Mouse (Mus musculus): ENCODE results near the gene Slc38a4. TPM values are rescaled to one million over a fixed set of nuclear protein-coding genes. Genes with fewer than 3 reads are reported as not detected.

The Slc38a4 gene
- total and polyA plus RNA-seq, 2 experiments: 659 to 1,197 TPM

DNA sequence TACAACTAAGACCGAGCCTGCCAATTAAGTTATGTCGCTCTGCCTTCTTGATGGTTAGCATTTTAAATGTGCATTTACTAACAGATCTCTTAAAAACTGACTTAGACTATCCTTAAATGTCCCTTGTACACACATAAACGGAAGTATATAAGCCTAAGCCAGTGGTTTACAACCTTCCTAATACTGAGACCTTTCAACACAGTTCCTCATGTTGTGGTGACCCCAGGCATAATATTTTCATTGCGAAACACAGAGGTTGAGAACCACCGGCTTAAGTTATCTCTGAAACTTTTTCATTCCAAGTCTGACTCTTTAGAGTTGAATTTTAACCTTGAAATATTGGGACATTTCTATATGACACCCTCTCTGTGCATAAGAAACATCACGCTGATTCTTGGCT, 101.4 kb downstream of the Slc38a4 start:
- Histone ChIP-seq H3K27me3 (ENCODE audit: control insufficient read depth, insufficient read depth, low read length) (no peaks in the 10 kb centered on the region), H3K79me2 (ENCODE audit: control insufficient read depth, insufficient read depth, low read length) (no peaks in the 10 kb centered on the region), H3K9ac (ENCODE audit: low read depth, low read length) (no peak overlapping the region), H3K36me3 (ENCODE audit: control insufficient read depth, insufficient read depth, low read length) (no peaks in the 10 kb centered on the region), H3K4me1 (ENCODE audit: control insufficient read depth, insufficient read depth, low read length) (peaks cover 9% of the 10 kb centered on the region), H3K4me3 (ENCODE audit: insufficient read depth, low read depth, low read length) (no peak overlapping the region), H3K27ac (replicated peaks; ENCODE audit: insufficient read depth, low read depth, low read length) (no peak overlapping the region)
- DNase-seq (ENCODE audit: extremely low read depth, low read depth, low spot score): no peak
- 69% methylated on average over 6 of the region's 6 CpGs for WGBS
- TF ChIP-seq POLR2A (IDR thresholded peaks at IDR 0.05; ENCODE audit: extremely low read depth, insufficient read depth, low read length): no peak
- no peak for TF ChIP-seq CTCF (IDR thresholded peaks at IDR 0.05; ENCODE audit: low read depth, low read length)

DNA sequence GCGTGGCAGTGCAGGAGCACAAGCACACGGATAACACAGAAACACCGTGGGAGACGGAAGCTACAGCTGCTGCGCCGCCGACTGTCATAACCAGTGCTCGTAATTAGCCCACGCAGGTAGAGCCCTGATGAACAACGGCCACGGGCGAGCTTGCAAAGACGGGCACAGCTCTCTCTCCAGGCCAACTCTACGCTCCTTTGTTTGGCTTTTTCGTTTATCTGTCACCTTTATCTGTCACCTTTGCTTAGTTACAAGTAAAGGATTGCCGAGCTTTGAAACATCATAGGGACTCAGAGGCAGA, 101.9 kb downstream of the Slc38a4 start:
- TF ChIP-seq CTCF (IDR thresholded peaks at IDR 0.05; ENCODE audit: low read depth, low read length) (no peak), POLR2A (IDR thresholded peaks at IDR 0.05; ENCODE audit: extremely low read depth, insufficient read depth, low read length) (no peak)
- WGBS: 21% methylated on average over 16 of the region's 16 CpGs
- Histone ChIP-seq H3K4me1 (ENCODE audit: control insufficient read depth, insufficient read depth, low read length) (peaks cover 9% of the 10 kb centered on the region), H3K27me3 (ENCODE audit: control insufficient read depth, insufficient read depth, low read length) (no peaks in the 10 kb centered on the region), H3K9ac (ENCODE audit: low read depth, low read length) (no peak overlapping the region), H3K36me3 (ENCODE audit: control insufficient read depth, insufficient read depth, low read length) (no peaks in the 10 kb centered on the region), H3K4me3 (ENCODE audit: insufficient read depth, low read depth, low read length) (no peak overlapping the region), H3K79me2 (ENCODE audit: control insufficient read depth, insufficient read depth, low read length) (no peaks in the 10 kb centered on the region), H3K27ac (replicated peaks; ENCODE audit: insufficient read depth, low read depth, low read length) (no peak overlapping the region)
- no peak for DNase-seq (ENCODE audit: extremely low read depth, low read depth, low spot score)

DNA sequence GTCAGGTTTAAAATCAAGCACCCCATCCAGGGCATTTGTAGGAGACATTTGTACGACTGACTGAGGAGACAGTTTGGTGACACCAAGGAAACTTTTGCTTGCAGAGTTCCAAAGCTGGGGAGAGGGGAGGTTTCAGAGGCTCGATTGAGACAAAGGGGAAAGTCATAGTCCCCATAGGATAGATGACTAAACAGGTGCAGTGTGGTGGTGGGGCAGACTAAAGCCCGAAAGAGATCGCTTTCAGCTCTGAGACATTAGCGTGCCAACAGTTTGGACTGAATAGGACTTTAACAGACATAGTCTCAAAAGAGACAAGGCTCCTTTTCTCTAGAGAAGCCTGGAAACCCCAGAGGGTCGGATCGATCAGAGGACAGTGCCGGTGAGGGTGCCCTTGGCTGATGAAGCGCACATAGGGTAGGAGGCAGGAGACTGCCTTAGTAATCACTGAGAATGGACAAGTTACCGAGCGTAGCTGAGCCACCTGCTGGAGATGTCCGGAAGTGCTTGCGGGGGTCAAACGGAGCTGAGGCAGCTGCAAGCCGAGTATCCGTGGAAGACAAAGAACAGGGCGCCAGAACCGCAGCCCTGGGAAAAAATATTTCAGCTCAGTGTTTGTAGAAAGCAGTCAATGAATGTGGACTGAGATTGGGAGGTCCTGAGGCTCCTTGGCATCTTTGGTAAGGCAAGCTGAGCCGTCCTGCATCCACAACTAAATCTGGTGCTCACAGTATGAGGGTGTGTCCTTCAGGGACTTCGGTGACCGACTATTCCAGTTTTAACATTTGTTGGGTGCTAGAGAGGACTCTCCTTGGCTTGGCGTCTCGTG, 102.4 kb downstream of the Slc38a4 start:
- DNase-seq (ENCODE audit: extremely low read depth, low read depth, low spot score): peak; percentile 40
- WGBS: 20% methylated on average over 23 of the region's 23 CpGs
- no peak overlapping the region for H3K9ac ChIP-seq (ENCODE audit: low read depth, low read length)

DNA sequence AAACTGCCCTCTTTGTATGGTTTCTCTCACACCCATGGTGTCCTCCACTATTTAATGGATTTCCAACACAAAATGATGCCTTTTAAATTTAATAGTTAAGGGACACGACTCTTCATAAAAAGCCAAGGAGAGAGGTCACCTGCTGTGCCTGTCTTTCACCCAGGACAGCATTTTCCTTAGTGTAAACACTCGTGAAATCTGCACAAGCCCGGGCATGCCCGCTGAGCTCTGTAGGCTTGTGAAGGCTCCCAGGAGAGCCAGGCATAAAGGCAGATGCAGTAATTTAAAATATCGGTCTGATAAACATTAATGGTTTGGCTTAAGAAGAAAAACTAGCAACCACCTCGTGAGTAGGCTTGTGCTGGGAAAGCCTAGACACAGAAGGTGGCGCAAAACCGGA, 103.3 kb downstream of the Slc38a4 start:
- 79% methylated on average over 8 of the region's 8 CpGs for WGBS
- H3K27me3 ChIP-seq (ENCODE audit: control insufficient read depth, insufficient read depth, low read length): no peaks in the 10 kb centered on the region
- DNase-seq (ENCODE audit: extremely low read depth, low read depth, low spot score): no peak
- H3K27ac ChIP-seq (replicated peaks; ENCODE audit: insufficient read depth, low read depth, low read length): no peak overlapping the region
- no peak overlapping the region for H3K9ac ChIP-seq (ENCODE audit: low read depth, low read length)
- H3K4me3 ChIP-seq (ENCODE audit: insufficient read depth, low read depth, low read length): no peak overlapping the region
- TF ChIP-seq POLR2A (IDR thresholded peaks at IDR 0.05; ENCODE audit: extremely low read depth, insufficient read depth, low read length) (no peak), CTCF (IDR thresholded peaks at IDR 0.05; ENCODE audit: low read depth, low read length) (no peak)
- no peaks in the 10 kb centered on the region for H3K79me2 ChIP-seq (ENCODE audit: control insufficient read depth, insufficient read depth, low read length)
- no peaks in the 10 kb centered on the region for H3K36me3 ChIP-seq (ENCODE audit: control insufficient read depth, insufficient read depth, low read length)
- peaks cover 9% of the 10 kb centered on the region for H3K4me1 ChIP-seq (ENCODE audit: control insufficient read depth, insufficient read depth, low read length)

More for the DNA sequence above, 102.4 kb downstream of the Slc38a4 start:
- no peak overlapping the region for H3K4me3 ChIP-seq (ENCODE audit: insufficient read depth, low read depth, low read length)
- TF ChIP-seq CTCF (IDR thresholded peaks at IDR 0.05; ENCODE audit: low read depth, low read length): peak; percentile 88
- TF ChIP-seq POLR2A (IDR thresholded peaks at IDR 0.05; ENCODE audit: extremely low read depth, insufficient read depth, low read length): no peak
- no peaks in the 10 kb centered on the region for H3K27me3 ChIP-seq (ENCODE audit: control insufficient read depth, insufficient read depth, low read length)
- no peaks in the 10 kb centered on the region for H3K36me3 ChIP-seq (ENCODE audit: control insufficient read depth, insufficient read depth, low read length)
- H3K27ac ChIP-seq (replicated peaks; ENCODE audit: insufficient read depth, low read depth, low read length): no peak overlapping the region
- peaks cover 9% of the 10 kb centered on the region for H3K4me1 ChIP-seq (ENCODE audit: control insufficient read depth, insufficient read depth, low read length)
- no peaks in the 10 kb centered on the region for H3K79me2 ChIP-seq (ENCODE audit: control insufficient read depth, insufficient read depth, low read length)

DNA sequence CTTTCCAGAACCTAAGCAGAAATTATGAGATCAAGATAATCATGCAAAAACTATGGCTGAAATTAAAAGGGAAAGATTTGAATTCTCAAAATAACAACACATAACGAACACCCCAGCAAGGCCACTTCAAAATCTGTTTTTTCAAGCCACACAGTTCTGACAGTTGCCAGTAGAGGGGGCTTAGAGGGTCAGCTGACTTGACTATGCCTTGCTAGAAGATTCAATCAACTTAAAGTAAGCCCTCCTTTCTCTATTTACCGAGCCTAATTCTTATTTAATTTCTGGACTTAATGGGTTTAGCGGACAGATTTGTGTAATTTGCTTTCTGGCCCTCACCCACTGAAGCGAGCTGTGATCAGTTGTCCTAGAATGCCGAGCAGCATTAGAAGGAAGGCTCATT, 104.0 kb downstream of the Slc38a4 start:
- no peak for DNase-seq (ENCODE audit: extremely low read depth, low read depth, low spot score)
- WGBS: 80% methylated on average over 5 of the region's 5 CpGs
- TF ChIP-seq CTCF (IDR thresholded peaks at IDR 0.05; ENCODE audit: low read depth, low read length) (no peak), POLR2A (IDR thresholded peaks at IDR 0.05; ENCODE audit: extremely low read depth, insufficient read depth, low read length) (no peak)
- no peak overlapping the region for H3K4me3 ChIP-seq (ENCODE audit: insufficient read depth, low read depth, low read length)
- no peaks in the 10 kb centered on the region for H3K36me3 ChIP-seq (ENCODE audit: control insufficient read depth, insufficient read depth, low read length)
- peaks cover 7% of the 10 kb centered on the region for H3K4me1 ChIP-seq (ENCODE audit: control insufficient read depth, insufficient read depth, low read length)
- H3K27ac ChIP-seq (replicated peaks; ENCODE audit: insufficient read depth, low read depth, low read length): no peak overlapping the region
- no peaks in the 10 kb centered on the region for H3K79me2 ChIP-seq (ENCODE audit: control insufficient read depth, insufficient read depth, low read length)
- no peak overlapping the region for H3K9ac ChIP-seq (ENCODE audit: low read depth, low read length)
- H3K27me3 ChIP-seq (ENCODE audit: control insufficient read depth, insufficient read depth, low read length): no peaks in the 10 kb centered on the region

GRCm38 (mm10) chr15:96948471-96948870, 107.3 kb downstream of the Slc38a4 start:
- no peaks in the 10 kb centered on the region for H3K79me2 ChIP-seq (ENCODE audit: control insufficient read depth, insufficient read depth, low read length)
- WGBS: 53% methylated on average over 6 of the region's 6 CpGs
- TF ChIP-seq POLR2A (IDR thresholded peaks at IDR 0.05; ENCODE audit: extremely low read depth, insufficient read depth, low read length): no peak
- TF ChIP-seq CTCF (IDR thresholded peaks at IDR 0.05; ENCODE audit: low read depth, low read length): peak; percentile 96
- H3K9ac ChIP-seq (ENCODE audit: low read depth, low read length): no peak overlapping the region
- H3K4me3 ChIP-seq (ENCODE audit: insufficient read depth, low read depth, low read length): no peak overlapping the region
- peak; percentile 54 for DNase-seq (ENCODE audit: extremely low read depth, low read depth, low spot score)
- no peaks in the 10 kb centered on the region for H3K27me3 ChIP-seq (ENCODE audit: control insufficient read depth, insufficient read depth, low read length)
- H3K4me1 ChIP-seq (ENCODE audit: control insufficient read depth, insufficient read depth, low read length): no peaks in the 10 kb centered on the region
- H3K27ac ChIP-seq (replicated peaks; ENCODE audit: insufficient read depth, low read depth, low read length): no peak overlapping the region
- H3K36me3 ChIP-seq (ENCODE audit: control insufficient read depth, insufficient read depth, low read length): no peaks in the 10 kb centered on the region

Other genes starting within 250 kb of the Slc38a4 start
- gene Pced1b, start 191.2 kb upstream of the Slc38a4 start, total RNA-seq (2014; rRNA removed): 0.92 and 1.9 TPM in 2 replicates
- 4.1 and 5.6 TPM in 2 replicates for gene Pced1b, start 191.2 kb upstream of the Slc38a4 start, polyA plus RNA-seq (2012; rRNA removed)
- 6.5 and 7.0 TPM in 2 replicates for gene Amigo2, start 191.3 kb upstream of the Slc38a4 start, total RNA-seq (2014; rRNA removed)
- gene Amigo2, start 191.3 kb upstream of the Slc38a4 start, polyA plus RNA-seq (2012; rRNA removed): 0.76 and 1.4 TPM in 2 replicates